Mouse (Mus musculus) urinary bladder, postnatal 36 days (tissue): Measurements from ENCODE around the gene Smco3.
"Not testable (repeated sequence)": the region's sequence is repeated elsewhere in the genome, so short reads cannot be mapped to it uniquely, and the experiment has no call there.

Experiments
- DNase-seq, 2 experiments: peaks; one replicate each; pipeline ENCODE4 v3.0.0; 2022; ENCODE audit warnings: low spot score in 2 of 2, mixed read lengths in 1 of 2

Smco3 gene

GRCm38 (mm10) chr6:136805409-136805775 is 29.9 kb downstream of the Smco3 start:
- no peak for DNase-seq

GRCm38 (mm10) chr6:136804705-136805408 is 30.4 kb downstream of the Smco3 start:
- no peak for DNase-seq

- peak; percentile 97 to 98 for DNase-seq
Measured at GRCm38 (mm10) chr6:136803739-136804633, 31.3 kb downstream of the Smco3 start, which contains the start of gene Hist4h4. TSS of gene Hist4h4 (minus strand) at chr6:136804415.

- no peak for DNase-seq
Measured at GRCm38 (mm10) chr6:136803093-136803738, 32.0 kb downstream of the Smco3 start.

GRCm38 (mm10) chr6:136801274-136801673 is 34.0 kb downstream of the Smco3 start:
- no peak for DNase-seq

GRCm38 (mm10) chr6:136800710-136801109 is 34.5 kb downstream of the Smco3 start:
- DNase-seq, result no peak

- DNase-seq, result not testable (repeated sequence)
Measured at GRCm38 (mm10) chr6:136797874-136798693, 37.2 kb downstream of the Smco3 start.

GRCm38 (mm10) chr6:136795850-136796249 is 39.4 kb downstream of the Smco3 start:
- DNase-seq, result no peak

GRCm38 (mm10) chr6:136795110-136795509 is 40.1 kb downstream of the Smco3 start:
- DNase-seq, result no peak

- no peak for DNase-seq
Measured at GRCm38 (mm10) chr6:136793831-136794525, 41.3 kb downstream of the Smco3 start.

GRCm38 (mm10) chr6:136792884-136793758 is 42.1 kb downstream of the Smco3 start:
- DNase-seq, result no peak

- DNase-seq, result peak; percentile 55 to 60
Measured at GRCm38 (mm10) chr6:136789391-136789971, 45.8 kb downstream of the Smco3 start.

- no peak for DNase-seq
Measured at GRCm38 (mm10) chr6:136782761-136783160, 52.5 kb downstream of the Smco3 start.

GRCm38 (mm10) chr6:136782146-136782545 is 53.1 kb downstream of the Smco3 start:
- no peak for DNase-seq

GRCm38 (mm10) chr6:136781377-136781986 is 53.8 kb downstream of the Smco3 start, which contains the start of gene Gucy2c:
TSS of gene Gucy2c (minus strand) at chr6:136781765.
- no peak for DNase-seq
